In genomic region chr6:127275430-127275784, GRCm38 (mm10) we compare ENCODE assay signal across 13 mouse cellular contexts.
DNase-seq lines count a peak whose midpoint lies in the region; ATAC-seq and TF ChIP-seq lines count a peak whose summit lies in the region.
"Had no signal": no experiment of that assay in that cellular context is flagged by ENCODE, and none has a peak within 500 bp of the region (broad histone marks: within the 10 kb centered on the region; RNA-seq: fewer than 3 reads in every experiment).

No protein-coding gene starts in this region.

- H3K27ac ChIP-seq in kidney, embryonic 16.5 days (ENCODE audit: low read length): no peak overlapping the region
- H3K27ac ChIP-seq in thymus, adult 2 months (ENCODE audit: control insufficient read depth, insufficient read depth, low read length): no peak overlapping the region
- H3K27ac ChIP-seq: hindbrain, embryonic 10.5 days had no signal

- WGBS in kidney, embryonic 16.5 days: 89% methylated on average over 2 of the region's 2 CpGs
- WGBS in thymus, adult 2 months: over 99% methylated on average over 2 of the region's 2 CpGs

- TF ChIP-seq CTCF in thymus, adult 2 months (IDR thresholded peaks at IDR 0.05; ENCODE audit: borderline replicate concordance, control insufficient read depth, extremely low read depth, insufficient read depth, low read length, poor library complexity): no peak

- peaks cover 11% of the 10 kb centered on the region for H3K9me3 ChIP-seq in kidney, embryonic 16.5 days (ENCODE audit: low read length)

- no peak overlapping the region for H3K4me2 ChIP-seq in kidney, embryonic 16.5 days (replicated peaks; ENCODE audit: low read depth, low read length)

- peak; percentile 45 for DNase-seq in CD4-positive, CD25-positive, alpha-beta regulatory T cell, adult 2 months (ENCODE audit: low read depth, low spot score)
- DNase-seq in kidney, postnatal 4 days: peak; percentile 31 to 45
- peak; percentile 30 for DNase-seq in thymus, adult 2 months
- DNase-seq in thymus, postnatal 0 days (ENCODE audit: low spot score): no peak
- peak; percentile 35 for DNase-seq in splenic B cell, adult 2 months (ENCODE audit: low read depth, low spot score)
- no peak for DNase-seq in layer of hippocampus, postnatal 25 days (ENCODE audit: extremely low spot score in 1 of 2, low spot score in 1 of 2)
- DNase-seq: cerebellum, adult 8-10 months; heart, adult 11 months; lung, postnatal 14 days; right cerebral cortex, adult 18-20 months had no signal

- H3K9ac ChIP-seq in kidney, embryonic 16.5 days (replicated peaks; ENCODE audit: low read length): no peak overlapping the region

- H3K36me3 ChIP-seq in kidney, embryonic 16.5 days (ENCODE audit: insufficient read depth, low read length): no peaks in the 10 kb centered on the region
- no peaks in the 10 kb centered on the region for H3K36me3 ChIP-seq in thymus, adult 2 months (ENCODE audit: control insufficient read depth, insufficient read depth, low read length)
- H3K36me3 ChIP-seq in splenic B cell, adult 2 months (ENCODE audit: control insufficient read depth, insufficient read depth, low read length, poor library complexity, severe bottlenecking): no peaks in the 10 kb centered on the region
- H3K36me3 ChIP-seq: hindbrain, embryonic 10.5 days had no signal

- H3K27me3 ChIP-seq in kidney, embryonic 16.5 days (ENCODE audit: insufficient read depth, low read length): no peaks in the 10 kb centered on the region
- no peaks in the 10 kb centered on the region for H3K27me3 ChIP-seq in thymus, adult 2 months (ENCODE audit: control insufficient read depth, insufficient read depth, low read length)
- no peaks in the 10 kb centered on the region for H3K27me3 ChIP-seq in splenic B cell, adult 2 months (ENCODE audit: control insufficient read depth, insufficient read depth, low read length, poor library complexity, severe bottlenecking)

- no peak for ATAC-seq in CD4-positive, CD25-positive, alpha-beta regulatory T cell, adult 4 months
- ATAC-seq in kidney, embryonic 16.5 days (ENCODE audit: low FRiP score, low TSS enrichment): no peak

- H3K4me1 ChIP-seq in kidney, embryonic 16.5 days (ENCODE audit: insufficient read depth, low read length): no peaks in the 10 kb centered on the region
- H3K4me1 ChIP-seq in thymus, adult 2 months (replicated peaks; ENCODE audit: control insufficient read depth, insufficient read depth, low read length): peaks cover 4% of the 10 kb centered on the region

- no peak for TF ChIP-seq POLR2A in thymus, adult 2 months (IDR thresholded peaks at IDR 0.05; ENCODE audit: control insufficient read depth, extremely low read depth, insufficient read depth, low read length, poor library complexity)

- no peak overlapping the region for H3K4me3 ChIP-seq in kidney, embryonic 16.5 days (ENCODE audit: low read length)
- H3K4me3 ChIP-seq in thymus, adult 2 months (ENCODE audit: control insufficient read depth, insufficient read depth, low read length): no peak overlapping the region
- H3K4me3 ChIP-seq: hindbrain, embryonic 10.5 days had no signal

Comparison
In these comparisons a context has a peak if more than half of its experiments do, and no peak if none do; other contexts are left out.
1. DNase-seq: peak in CD4-positive, CD25-positive, alpha-beta regulatory T cell, adult 2 months (single experiment), kidney, postnatal 4 days (2 of 2), thymus, adult 2 months (single experiment) and splenic B cell, adult 2 months (single experiment); none in thymus, postnatal 0 days (single experiment) and layer of hippocampus, postnatal 25 days (0 of 2).